Mouse (Mus musculus) activated CD4-positive, CD25-positive, alpha-beta regulatory T cell, adult 9 weeks (primary cell): ENCODE measurements around the gene Hoxc11. TPM values are rescaled to one million over a fixed set of nuclear protein-coding genes. Genes with fewer than 3 reads are reported as not detected.

Experiments used
- polyA plus RNA-seq: library from polyadenylated mRNA; unstranded; fragments of 100-300 nt; shearing (Covaris generic); gene quantifications from one replicate; pipeline ENCODE4 v1.2.1, GENCODE M21; 2017

The Hoxc11 gene
- polyA plus RNA-seq, result not detected

GRCm38 (mm10) chr15:102954192-102955006 is at the start of gene Hoxc11:
TSS of gene Hoxc11 (plus strand) at chr15:102954427.

GRCm38 (mm10) chr15:102921053-102922011 is 32.9 kb upstream of the Hoxc11 start, which contains the start of gene Hoxc13:
TSS of gene Hoxc13 (plus strand) at chr15:102921103.

GRCm38 (mm10) chr15:102936279-102936972 is 17.8 kb upstream of the Hoxc11 start, which contains the start of gene Hoxc12:
TSS of gene Hoxc12 (plus strand) at chr15:102936757.

GRCm38 (mm10) chr15:102966776-102967311 is 12.6 kb downstream of the Hoxc11 start, which contains the start of gene Hoxc10:
TSS of gene Hoxc10 (plus strand) at chr15:102966796.

GRCm38 (mm10) chr15:102967312-102967510 is 13.0 kb downstream of the Hoxc11 start, which contains the start of gene Hoxc5:
TSS of gene Hoxc5 (plus strand) at chr15:102967443.

GRCm38 (mm10) chr15:102976171-102976570 is 21.9 kb downstream of the Hoxc11 start, which contains the start of gene Hoxc9:
TSS of gene Hoxc9 (plus strand) at chr15:102976439.

GRCm38 (mm10) chr15:102990461-102991397 is 36.5 kb downstream of the Hoxc11 start, which contains the start of gene Hoxc8:
TSS of gene Hoxc8 (plus strand) at chr15:102990607.

GRCm38 (mm10) chr15:102997939-102998355 is 43.7 kb downstream of the Hoxc11 start, which contains the start of gene Hoxc6:
TSS of gene Hoxc6 (plus strand) at chr15:102998257.

Other genes starting within 250 kb of the Hoxc11 start
- 51.9 TPM for gene Calcoco1, start 232.2 kb upstream of the Hoxc11 start, polyA plus RNA-seq
- not detected for gene Hoxc13, start 33.3 kb upstream of the Hoxc11 start, polyA plus RNA-seq
- not detected for gene Hoxc12, start 17.7 kb upstream of the Hoxc11 start, polyA plus RNA-seq
- gene Hoxc10, start 12.4 kb downstream of the Hoxc11 start, polyA plus RNA-seq, result not detected
- gene Hoxc5, start 13.0 kb downstream of the Hoxc11 start, polyA plus RNA-seq, result not detected
- not detected for gene Hoxc9, start 22.0 kb downstream of the Hoxc11 start, polyA plus RNA-seq
- gene Hoxc8, start 36.2 kb downstream of the Hoxc11 start, polyA plus RNA-seq, result not detected
- gene Hoxc6, start 43.8 kb downstream of the Hoxc11 start, polyA plus RNA-seq, result not detected
- not detected for gene Hoxc4, start 64.5 kb downstream of the Hoxc11 start, polyA plus RNA-seq
- 12.6 TPM for gene Smug1, start 212.7 kb downstream of the Hoxc11 start, polyA plus RNA-seq